Mouse (Mus musculus) embryo, embryonic 9.5 days (tissue): ENCODE results near the gene Cttnbp2.

ENCODE experiments used
- DNase-seq: peaks from one replicate; pipeline ENCODE4 v3.0.0-alpha.2; 2017; ENCODE audit errors: extremely low spot score

Gene Cttnbp2

GRCm38 (mm10) chr6:18514480-18515352, at the start of gene Cttnbp2:
Gene Cttnbp2 (minus strand): TSS chr6:18514843.
- peak; percentile 79 for DNase-seq

- no peak for DNase-seq
Measured at GRCm38 (mm10) chr6:18559019-18559418, 44.4 kb upstream of the Cttnbp2 start.

DNA sequence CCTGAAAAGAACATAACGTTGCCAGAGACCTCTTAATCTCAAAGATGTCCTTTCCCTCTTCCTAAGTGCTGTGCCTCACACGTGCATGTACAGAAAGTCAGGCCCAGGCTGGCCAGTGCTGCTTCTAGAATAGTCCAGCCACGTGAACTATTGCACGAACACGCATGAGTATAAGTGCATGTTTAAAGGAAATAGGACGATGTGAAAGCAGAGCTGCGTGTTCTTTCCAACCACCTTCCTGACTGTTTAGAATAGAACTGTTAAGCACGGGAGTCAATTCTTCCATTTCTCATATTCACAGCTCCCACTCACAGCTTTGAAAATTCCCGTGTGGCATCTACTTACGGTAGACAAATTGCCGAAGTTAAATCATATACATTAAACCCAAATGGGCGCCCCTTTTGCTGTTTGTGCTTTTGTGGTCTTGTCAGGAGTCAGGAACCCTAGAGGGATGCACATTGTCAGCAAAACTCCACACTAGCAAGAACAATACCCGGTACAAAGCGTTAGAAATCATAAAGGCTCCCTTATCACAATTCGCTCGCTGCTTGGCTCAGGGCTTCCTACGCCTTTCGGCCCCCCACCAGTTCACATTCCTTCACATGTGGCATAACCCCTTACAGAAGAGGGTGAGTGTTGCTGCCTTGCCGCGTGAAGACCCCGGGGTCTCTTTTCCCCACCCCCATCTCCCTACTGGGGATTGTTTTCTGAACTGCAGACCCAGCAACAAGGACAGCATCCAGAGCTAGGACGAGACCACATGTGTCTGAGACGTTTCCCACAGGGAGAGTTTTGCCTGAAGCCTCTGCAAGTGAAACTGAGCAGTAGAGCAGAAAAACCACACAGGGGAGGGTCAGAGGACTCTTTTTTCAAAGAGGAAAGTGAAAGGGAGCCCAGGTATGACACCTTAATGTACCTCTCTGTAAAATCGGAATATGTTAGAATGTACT, 33.1 kb upstream of the Cttnbp2 start:
- DNase-seq, result no peak

- no peak for DNase-seq
Measured at GRCm38 (mm10) chr6:18543878-18544277, 29.2 kb upstream of the Cttnbp2 start.

DNA sequence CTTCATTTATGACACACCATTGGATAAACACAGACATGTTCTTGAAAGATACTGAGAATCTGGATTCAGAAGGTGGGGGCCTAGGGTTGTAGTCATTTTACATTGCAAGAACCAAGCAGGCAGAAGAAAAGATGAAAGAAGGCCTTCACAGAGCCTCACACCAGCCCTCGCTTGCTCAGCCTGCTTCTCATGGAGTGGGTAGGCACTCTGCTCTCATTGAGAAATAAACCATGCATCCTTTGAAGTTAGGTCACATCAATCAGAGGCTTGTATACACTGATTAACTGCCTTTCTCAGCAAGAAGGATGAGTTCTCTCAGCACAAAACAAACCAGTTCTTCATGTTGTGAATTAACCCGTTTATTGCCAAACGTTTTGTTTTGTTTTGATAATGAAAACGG, 25.8 kb upstream of the Cttnbp2 start:
- peak; percentile 20 for DNase-seq

DNA sequence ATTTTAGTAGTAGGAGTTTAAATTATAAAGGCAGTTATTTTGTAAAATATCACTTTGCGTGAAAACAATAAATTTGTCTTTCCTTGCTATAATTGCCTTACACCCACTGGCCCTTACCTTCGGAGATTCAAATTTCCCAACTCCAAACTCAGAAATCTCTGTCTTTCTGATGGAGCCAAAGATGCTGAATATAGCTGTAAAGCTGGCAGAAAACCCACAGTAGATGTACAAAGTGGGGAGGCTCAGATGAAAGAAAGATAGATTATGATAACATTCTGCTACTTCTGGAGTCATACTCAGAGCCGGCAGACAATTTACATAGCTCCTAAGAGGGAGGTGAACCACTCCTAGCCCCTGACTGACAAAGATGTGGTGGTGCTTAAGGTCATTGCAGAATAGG, 15.8 kb upstream of the Cttnbp2 start:
- no peak for DNase-seq

GRCm38 (mm10) chr6:18517626-18518025, 3.0 kb upstream of the Cttnbp2 start:
- DNase-seq, result no peak

DNA sequence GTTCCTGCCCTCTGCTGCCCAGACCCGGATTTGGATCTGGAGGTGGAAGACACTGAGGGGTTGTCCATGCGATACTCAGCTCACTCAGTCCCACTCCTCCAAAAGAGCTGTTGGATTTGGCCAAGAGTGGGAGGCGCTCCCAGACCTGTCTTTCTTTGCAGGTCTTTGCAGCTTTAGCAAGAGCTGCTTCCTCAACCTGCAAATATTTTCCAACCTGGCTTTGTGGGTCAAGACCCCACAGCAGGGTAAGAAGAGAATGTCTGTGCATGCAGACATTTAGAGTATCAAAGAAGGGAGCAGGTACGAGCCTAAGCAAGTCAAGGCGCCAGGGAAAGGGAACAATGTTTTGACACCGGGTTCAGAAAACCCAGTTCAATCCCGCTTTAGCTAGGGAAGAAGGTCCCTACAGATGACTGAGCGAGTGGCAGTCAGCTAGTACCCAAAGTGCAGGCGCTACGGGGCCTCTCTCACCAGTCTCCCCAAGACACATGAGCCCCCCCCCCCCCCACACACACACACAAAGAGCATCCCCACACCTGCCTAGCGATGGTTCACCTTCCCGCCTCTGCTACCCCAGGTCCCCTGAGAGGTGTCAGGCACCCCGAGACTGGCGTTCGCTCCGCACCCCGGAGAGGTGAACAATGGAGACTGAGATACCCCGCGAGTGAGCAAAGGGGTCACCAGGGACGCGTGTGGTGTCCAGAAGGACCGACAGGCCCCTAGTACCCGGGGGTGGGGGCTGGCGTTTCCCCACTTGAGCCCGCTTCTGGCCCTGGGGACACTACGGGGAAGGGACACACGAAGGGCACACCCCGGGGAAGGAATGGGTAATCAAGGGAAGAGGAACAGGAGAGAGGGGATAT, 801 bp downstream of the Cttnbp2 start:
- peak; percentile 32 for DNase-seq

DNA sequence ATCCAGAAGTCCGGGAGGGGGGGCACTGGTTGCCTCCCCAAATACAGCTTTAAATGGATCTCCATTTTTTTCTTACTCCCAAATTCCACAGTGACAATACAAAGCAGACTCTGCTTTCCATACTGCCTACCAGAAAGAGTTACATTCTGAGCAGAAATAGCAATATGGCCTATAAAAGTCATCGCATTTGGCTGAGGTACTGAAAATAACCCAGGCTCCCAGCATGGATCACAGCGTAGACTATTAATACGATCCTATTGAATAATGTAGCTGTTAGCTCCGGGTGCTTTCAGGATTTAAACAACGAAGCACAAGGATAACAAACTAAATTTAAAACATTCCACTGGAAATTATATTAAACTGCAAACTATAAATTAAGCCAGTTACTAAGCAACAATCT, 2.8 kb downstream of the Cttnbp2 start:
- no peak for DNase-seq

- no peak for DNase-seq
Measured at GRCm38 (mm10) chr6:18508036-18508435, 6.6 kb downstream of the Cttnbp2 start.

- no peak for DNase-seq
Measured at GRCm38 (mm10) chr6:18499833-18500232, 14.8 kb downstream of the Cttnbp2 start.

- no peak for DNase-seq
Measured at GRCm38 (mm10) chr6:18492977-18493376, 21.7 kb downstream of the Cttnbp2 start.

GRCm38 (mm10) chr6:18492248-18492901, 22.3 kb downstream of the Cttnbp2 start:
- DNase-seq, result no peak

DNA sequence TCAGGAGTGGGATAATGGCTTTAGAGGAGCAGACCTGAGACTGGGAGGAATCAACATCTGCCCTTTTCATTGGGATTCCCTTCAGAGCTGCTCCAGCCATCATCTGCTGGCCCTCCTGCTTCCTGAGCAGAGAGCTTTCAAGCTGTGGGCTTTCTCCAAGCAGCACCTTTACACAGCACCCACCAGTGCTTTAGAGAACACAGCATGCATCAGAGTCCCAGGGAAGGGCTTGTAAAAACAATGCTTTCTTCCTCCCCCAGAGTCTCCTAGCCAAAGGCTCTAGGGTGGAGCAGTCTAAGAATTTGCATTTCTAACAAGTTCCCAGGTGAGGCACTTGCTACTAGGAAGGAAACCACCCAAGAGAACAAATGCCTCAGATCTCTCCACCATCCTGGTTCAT, 29.6 kb downstream of the Cttnbp2 start:
- no peak for DNase-seq

DNA sequence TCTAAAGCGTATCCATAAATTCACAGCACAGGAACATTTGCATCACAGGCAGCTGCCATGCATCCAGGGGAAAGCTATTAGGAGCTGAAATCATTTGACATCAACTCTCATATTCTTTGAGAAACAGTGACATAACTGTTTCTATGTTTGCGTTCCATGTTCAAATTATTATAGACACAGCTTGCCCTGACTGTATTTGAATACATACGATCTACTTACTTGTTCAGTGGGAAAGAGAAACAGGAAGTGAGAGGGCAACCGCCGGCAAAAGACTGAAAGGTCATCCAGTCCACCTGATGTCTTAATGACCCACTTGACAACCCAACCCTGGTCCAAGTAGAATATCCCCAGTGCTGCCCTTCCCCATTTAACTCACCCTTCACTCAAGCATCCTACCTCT, 30.6 kb downstream of the Cttnbp2 start:
- no peak for DNase-seq

- DNase-seq, result no peak
Measured at GRCm38 (mm10) chr6:18482546-18482945, 32.1 kb downstream of the Cttnbp2 start.

- no peak for DNase-seq
Measured at GRCm38 (mm10) chr6:18481781-18482180, 32.9 kb downstream of the Cttnbp2 start.

- no peak for DNase-seq
Measured at GRCm38 (mm10) chr6:18477313-18477930, 37.2 kb downstream of the Cttnbp2 start.

DNA sequence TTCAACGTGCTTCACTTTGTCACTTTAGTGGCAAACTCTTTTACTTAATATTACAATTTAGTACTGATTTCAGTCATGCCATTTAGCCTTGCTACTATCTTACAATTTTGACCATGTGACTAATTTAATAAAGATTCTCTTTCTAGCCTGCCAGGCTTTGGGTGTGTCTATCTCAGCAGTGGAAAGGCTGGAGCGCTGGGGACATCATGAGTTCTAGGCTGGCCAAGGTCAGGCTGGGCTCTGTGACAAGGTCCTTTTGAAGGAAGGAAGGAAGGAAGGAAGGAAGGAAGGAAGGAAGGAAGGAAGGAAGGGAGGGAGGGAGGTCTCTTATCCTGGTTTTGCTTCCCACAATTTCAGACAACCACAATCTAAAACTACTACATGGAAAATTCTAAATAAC, 39.7 kb downstream of the Cttnbp2 start:
- no peak for DNase-seq

GRCm38 (mm10) chr6:18474541-18474940, 40.1 kb downstream of the Cttnbp2 start:
- no peak for DNase-seq

DNA sequence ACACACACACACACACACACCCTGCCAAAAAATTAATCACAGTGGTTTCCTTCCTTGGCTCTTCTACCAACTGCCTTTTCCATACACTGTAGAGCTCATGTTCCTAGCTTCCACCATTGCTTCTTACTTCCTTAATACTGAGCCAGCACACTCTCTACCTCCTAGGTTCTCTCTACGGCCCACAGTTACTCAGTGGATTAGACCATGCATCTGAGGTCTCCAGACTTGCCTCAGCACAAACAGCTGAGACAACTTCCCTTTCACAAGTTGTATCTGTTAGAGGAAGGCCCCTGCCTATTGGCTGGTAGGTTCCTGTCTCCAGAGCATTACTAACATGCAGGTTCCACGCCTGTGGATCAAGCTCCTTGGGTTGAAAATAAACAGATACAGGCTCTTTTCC, 45.4 kb downstream of the Cttnbp2 start:
- no peak for DNase-seq
